Mouse (Mus musculus) myocyte (in vitro differentiated cells): ENCODE measurements around the gene Fam81a. TPM values are rescaled to one million over a fixed set of nuclear protein-coding genes. Genes with fewer than 3 reads are reported as not detected.

Experiments
- H3K27me3 ChIP-seq: one replicate; pipeline ENCODE4 v1.6.1; 2011; ENCODE audit not compliant: control insufficient read depth, insufficient read depth, insufficient read length
- H3K36me3 ChIP-seq: one replicate; pipeline ENCODE4 v1.6.1; 2011; ENCODE audit not compliant: control insufficient read depth, insufficient read depth
- H3K4me2 ChIP-seq: one replicate; pipeline ENCODE4 v1.6.1; 2011; ENCODE audit warnings: low read depth, control low read depth
- H3K4me3 ChIP-seq: one replicate; pipeline ENCODE4 v1.5.1; 2011; ENCODE audit warnings: mild to moderate bottlenecking, control low read depth, moderate library complexity
- H3K79me2 ChIP-seq: one replicate; pipeline ENCODE4 v1.6.1; 2011; ENCODE audit not compliant: control insufficient read depth, insufficient read depth
- H3ac ChIP-seq: one replicate; pipeline ENCODE4 v1.6.1; 2011; ENCODE audit not compliant: control insufficient read depth, insufficient read length
- CEBPB ChIP-seq: IDR thresholded peaks from 2 replicates; pipeline ENCODE4 v1.6.1; 2011; ENCODE audit warnings: mild to moderate bottlenecking, moderate library complexity; ENCODE audit not compliant: poor library complexity, insufficient read depth, severe bottlenecking
- E2F4 ChIP-seq: IDR thresholded peaks from one replicate; pipeline ENCODE4 v1.6.1; 2011; ENCODE audit warnings: mild to moderate bottlenecking, control low read depth, moderate library complexity; ENCODE audit not compliant: insufficient read depth
- MAX ChIP-seq: IDR thresholded peaks from one replicate; pipeline ENCODE4 v1.6.1; 2011; ENCODE audit warnings: low read depth, mild to moderate bottlenecking, control low read depth
- MYOD1 ChIP-seq, 3 experiments: IDR thresholded peaks; one replicate each; pipeline ENCODE4 v1.6.1; 2011; ENCODE audit warnings: control low read depth in 2 of 3, low read depth in 2 of 3, mild to moderate bottlenecking in 2 of 3, moderate library complexity in 1 of 3; ENCODE audit not compliant: insufficient read length in 2 of 3, control insufficient read depth in 1 of 3
- MYOG ChIP-seq, 3 experiments: IDR thresholded peaks; one replicate each; pipeline ENCODE4 v1.6.1; 2011; ENCODE audit warnings: control low read depth in 2 of 3, low read depth in 2 of 3, mild to moderate bottlenecking in 2 of 3; ENCODE audit not compliant: insufficient read length in 2 of 3, control insufficient read depth in 1 of 3, insufficient read depth in 1 of 3
- POLR2A ChIP-seq: IDR thresholded peaks from one replicate; pipeline ENCODE4 v1.6.1; 2011; ENCODE audit warnings: low read depth, mild to moderate bottlenecking, control low read depth, moderate library complexity; ENCODE audit not compliant: insufficient read length
- POLR2AphosphoS2 ChIP-seq: IDR thresholded peaks from one replicate; pipeline ENCODE4 v1.6.1; 2011; ENCODE audit warnings: low read depth, control low read depth; ENCODE audit not compliant: insufficient read length
- REST ChIP-seq: IDR thresholded peaks from one replicate; pipeline ENCODE4 v1.6.1; 2011; ENCODE audit warnings: mild to moderate bottlenecking, control low read depth, moderate library complexity; ENCODE audit not compliant: insufficient read depth, insufficient read length
- SRF ChIP-seq: IDR thresholded peaks from one replicate; pipeline ENCODE4 v1.6.1; 2011; ENCODE audit warnings: low read depth; ENCODE audit not compliant: control insufficient read depth, insufficient read length
- TCF12 ChIP-seq: IDR thresholded peaks from one replicate; pipeline ENCODE4 v1.6.1; 2011; ENCODE audit warnings: mild to moderate bottlenecking, control low read depth; ENCODE audit not compliant: poor library complexity, insufficient read depth, severe bottlenecking
- TCF3 ChIP-seq: IDR thresholded peaks from one replicate; pipeline ENCODE4 v1.6.1; 2011; ENCODE audit warnings: low read depth, control low read depth; ENCODE audit not compliant: insufficient read length
- USF1 ChIP-seq: IDR thresholded peaks from one replicate; pipeline ENCODE4 v1.6.1; 2011; ENCODE audit warnings: low read depth, mild to moderate bottlenecking, control low read depth, moderate library complexity
- polyA plus RNA-seq: library from polyadenylated mRNA; unstranded; fragments of >200 nt; fragmentation: generic; extraction: Trizol; gene quantifications from one replicate; pipeline ENCODE4 v1.2.1, GENCODE M21; 2012; ENCODE audit warnings: missing spikeins

Gene Fam81a
- polyA plus RNA-seq, 1 experiment, result 0.20 TPM

DNA sequence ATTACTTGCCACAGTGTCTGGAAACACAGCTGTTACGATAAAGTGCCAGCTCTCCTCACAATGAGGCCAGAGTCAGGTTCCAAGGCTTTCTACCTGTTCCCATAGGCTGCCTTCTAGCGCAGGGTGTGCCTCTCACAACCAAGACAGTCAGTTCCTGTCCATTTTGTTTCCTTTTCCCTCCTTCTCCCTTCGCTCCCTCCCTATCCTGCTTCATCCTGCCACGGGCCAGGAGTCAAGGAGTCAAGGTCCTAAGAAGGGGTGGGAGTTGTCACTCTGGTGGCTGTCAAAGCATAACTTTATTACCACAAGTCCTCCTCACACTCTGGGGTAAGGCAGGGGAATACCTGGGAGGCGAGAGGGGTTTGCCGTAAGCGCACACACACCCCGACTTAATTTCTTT lies 966 bp upstream of the Fam81a start:
- H3K36me3 ChIP-seq, result no peaks in the 10 kb centered on the region
- peaks cover 6% of the 10 kb centered on the region for H3K27me3 ChIP-seq
- TF ChIP-seq E2F4 (no peak), REST (no peak), USF1 (no peak), SRF (no peak)
- H3ac ChIP-seq, result no peak overlapping the region
- no peaks in the 10 kb centered on the region for H3K79me2 ChIP-seq
- H3K4me3 ChIP-seq, result no peak overlapping the region
- H3K4me2 ChIP-seq, result no peak overlapping the region

DNA sequence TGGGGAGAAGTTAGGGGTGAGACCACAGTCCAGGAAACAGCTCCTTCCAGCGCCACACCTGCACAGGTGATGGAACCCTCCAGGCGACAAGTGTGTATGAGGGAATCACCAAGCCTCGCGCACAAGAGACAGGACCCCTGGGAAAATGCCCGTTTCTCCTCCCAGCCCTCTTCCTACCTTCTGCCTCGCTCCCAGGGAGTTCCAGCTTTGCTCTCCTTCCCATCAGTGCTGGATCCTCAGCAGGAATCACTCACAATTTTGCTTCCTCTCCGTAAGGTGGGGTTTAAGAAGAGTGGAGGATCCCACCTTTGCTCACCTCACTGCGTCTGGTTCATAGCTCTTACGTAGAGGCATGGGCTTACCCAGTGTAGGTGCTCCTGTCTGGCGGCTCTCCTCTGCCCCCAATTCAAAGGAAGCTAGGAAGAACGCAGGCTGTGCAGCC lies 454 bp downstream of the Fam81a start:
- H3ac ChIP-seq, result no peak overlapping the region
- H3K4me3 ChIP-seq, result no peak overlapping the region
- H3K36me3 ChIP-seq, result no peaks in the 10 kb centered on the region
- H3K27me3 ChIP-seq, result peaks cover 6% of the 10 kb centered on the region
- H3K4me2 ChIP-seq, result peak overlapping the region; percentile 72
- TF ChIP-seq MYOD1 (IDR thresholded peaks at IDR 0.05; ENCODE audit: control insufficient read depth in 1 of 3, insufficient read length in 2 of 3, low read depth in 2 of 3) (no peak), USF1 (no peak), E2F4 (no peak), REST (no peak), TCF3 (no peak), MAX (no peak), MYOG (IDR thresholded peaks at IDR 0.05; ENCODE audit: control insufficient read depth in 1 of 3, insufficient read depth in 1 of 3, insufficient read length in 2 of 3, low read depth in 2 of 3) (no peak), CEBPB (no peak), SRF (no peak), TCF12 (no peak), POLR2AphosphoS2 (no peak), POLR2A (no peak)
- no peaks in the 10 kb centered on the region for H3K79me2 ChIP-seq

DNA sequence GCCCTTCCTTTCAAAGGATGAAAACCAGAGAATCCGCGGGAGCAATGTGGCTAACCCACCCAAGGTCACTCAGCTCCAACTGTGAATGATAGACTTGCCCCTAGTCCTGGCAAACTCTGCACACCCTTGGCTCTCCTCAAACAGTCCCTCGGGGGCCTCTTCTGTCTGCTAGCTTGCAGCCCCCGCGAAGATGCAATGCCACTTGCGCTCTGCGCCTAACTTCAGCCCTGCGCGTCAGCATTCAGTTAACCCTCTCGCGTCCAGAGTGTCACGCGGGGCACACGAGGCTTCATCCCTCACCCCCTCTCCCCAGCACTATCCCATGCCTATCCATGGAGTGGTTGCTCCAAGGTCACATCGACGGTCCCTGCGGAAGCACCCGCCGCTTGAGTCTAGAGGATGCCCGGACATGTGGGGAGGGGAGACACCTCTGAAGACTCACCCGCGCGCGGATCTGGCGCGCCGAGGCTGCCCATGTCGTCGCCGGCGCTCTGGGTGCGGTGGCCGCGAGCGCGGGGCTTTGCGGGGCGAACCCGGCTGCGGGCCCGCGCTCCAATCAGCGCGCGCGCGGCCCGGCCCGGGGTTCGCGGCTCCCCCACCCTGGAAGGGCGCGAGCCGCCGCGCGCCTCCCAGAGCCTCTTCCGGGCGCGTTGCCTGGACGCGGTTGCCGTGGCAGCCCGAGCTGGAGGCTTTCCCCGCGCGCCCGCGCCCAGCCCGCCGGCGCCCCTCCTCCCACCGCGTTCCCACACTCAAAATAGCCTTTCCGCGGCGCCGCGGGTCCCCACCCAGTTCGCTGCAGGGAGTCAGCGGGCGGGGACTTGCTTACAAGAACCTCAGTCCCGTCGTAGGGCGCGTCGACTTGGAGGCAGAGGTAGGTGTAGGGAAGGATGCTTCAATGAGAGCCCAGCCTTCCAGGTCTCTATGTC lies 1.2 kb downstream of the Fam81a start:
- H3K36me3 ChIP-seq, result no peaks in the 10 kb centered on the region
- H3K4me3 ChIP-seq, result no peak overlapping the region
- TF ChIP-seq MYOD1 (IDR thresholded peaks at IDR 0.05; ENCODE audit: control insufficient read depth in 1 of 3, insufficient read length in 2 of 3, low read depth in 2 of 3) (peak in 1 of 3 experiments; percentile 7), REST (no peak), E2F4 (no peak), CEBPB (no peak), TCF3 (no peak)
- no peak overlapping the region for H3ac ChIP-seq
- peaks cover 6% of the 10 kb centered on the region for H3K27me3 ChIP-seq
- H3K4me2 ChIP-seq, result peak overlapping the region; percentile 72
- H3K79me2 ChIP-seq, result no peaks in the 10 kb centered on the region

DNA sequence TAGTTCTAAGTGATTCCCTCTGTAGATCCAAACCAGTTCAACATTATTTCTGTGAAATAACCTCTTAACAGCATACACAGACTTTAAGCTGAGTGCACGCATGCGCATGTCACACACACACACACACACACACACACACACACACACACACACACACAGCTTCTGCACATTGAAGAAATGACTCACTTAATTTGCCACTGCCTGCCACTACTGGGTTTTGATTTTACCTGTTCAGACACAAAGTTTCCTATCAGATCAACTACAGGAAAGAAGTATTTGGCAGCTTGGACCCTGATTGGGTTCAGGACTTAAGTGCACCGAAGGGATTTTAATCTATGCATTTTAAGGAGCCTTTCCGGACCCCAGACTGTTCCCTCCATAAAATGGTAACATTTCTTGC lies 2.0 kb downstream of the Fam81a start:
- TF ChIP-seq POLR2AphosphoS2 (no peak), SRF (no peak), POLR2A (no peak), E2F4 (no peak), REST (no peak), CEBPB (no peak), TCF3 (no peak), MYOG (IDR thresholded peaks at IDR 0.05; ENCODE audit: control insufficient read depth in 1 of 3, insufficient read depth in 1 of 3, insufficient read length in 2 of 3, low read depth in 2 of 3) (no peak), MYOD1 (IDR thresholded peaks at IDR 0.05; ENCODE audit: control insufficient read depth in 1 of 3, insufficient read length in 2 of 3, low read depth in 2 of 3) (no peak), USF1 (no peak), TCF12 (no peak), MAX (no peak)
- Histone ChIP-seq H3K4me3 (no peak overlapping the region), H3K27me3 (peaks cover 12% of the 10 kb centered on the region), H3K4me2 (peak overlapping the region; percentile 72), H3K36me3 (no peaks in the 10 kb centered on the region), H3ac (no peak overlapping the region), H3K79me2 (no peaks in the 10 kb centered on the region)

DNA sequence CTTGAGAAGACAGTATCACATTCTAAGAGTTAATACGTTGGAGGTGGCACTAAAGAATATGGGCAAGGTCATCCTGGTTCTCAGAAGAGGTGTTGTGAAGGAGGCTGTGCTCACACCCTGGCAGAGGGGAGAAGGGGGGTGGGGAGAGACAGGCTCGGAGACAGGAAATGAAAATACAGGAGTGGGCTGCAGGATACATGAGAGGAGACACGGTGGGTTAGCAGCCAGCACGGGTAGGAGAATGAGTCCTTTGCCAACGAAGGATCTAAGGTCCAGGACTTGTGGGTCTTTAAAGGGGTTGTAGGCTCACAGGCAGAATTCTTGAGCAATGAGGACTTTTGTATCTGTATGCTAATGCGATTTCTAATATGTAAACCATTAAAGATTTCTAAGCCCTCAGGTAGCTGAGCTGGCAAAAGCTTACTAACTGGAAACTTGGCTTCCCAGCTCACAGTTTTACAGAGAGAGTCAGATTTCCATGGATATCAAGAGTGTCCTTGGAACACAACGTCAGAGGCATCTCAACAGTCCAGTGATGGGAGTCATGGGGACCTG lies 3.0 kb downstream of the Fam81a start:
- TF ChIP-seq MYOG (IDR thresholded peaks at IDR 0.05; ENCODE audit: control insufficient read depth in 1 of 3, insufficient read depth in 1 of 3, insufficient read length in 2 of 3, low read depth in 2 of 3) (no peak), REST (no peak), MAX (no peak), TCF12 (no peak), USF1 (no peak), SRF (no peak), TCF3 (no peak), MYOD1 (IDR thresholded peaks at IDR 0.05; ENCODE audit: control insufficient read depth in 1 of 3, insufficient read length in 2 of 3, low read depth in 2 of 3) (no peak), E2F4 (no peak), POLR2A (no peak), CEBPB (no peak), POLR2AphosphoS2 (no peak)
- no peak overlapping the region for H3K4me3 ChIP-seq

More for the DNA sequence above, 3.0 kb downstream of the Fam81a start:
- peaks cover 13% of the 10 kb centered on the region for H3K27me3 ChIP-seq
- no peaks in the 10 kb centered on the region for H3K36me3 ChIP-seq
- H3K4me2 ChIP-seq, result no peak overlapping the region
- H3K79me2 ChIP-seq, result no peaks in the 10 kb centered on the region
- H3ac ChIP-seq, result no peak overlapping the region
